11 mouse cellular contexts compared by ENCODE assay signal in the genomic region with DNA sequence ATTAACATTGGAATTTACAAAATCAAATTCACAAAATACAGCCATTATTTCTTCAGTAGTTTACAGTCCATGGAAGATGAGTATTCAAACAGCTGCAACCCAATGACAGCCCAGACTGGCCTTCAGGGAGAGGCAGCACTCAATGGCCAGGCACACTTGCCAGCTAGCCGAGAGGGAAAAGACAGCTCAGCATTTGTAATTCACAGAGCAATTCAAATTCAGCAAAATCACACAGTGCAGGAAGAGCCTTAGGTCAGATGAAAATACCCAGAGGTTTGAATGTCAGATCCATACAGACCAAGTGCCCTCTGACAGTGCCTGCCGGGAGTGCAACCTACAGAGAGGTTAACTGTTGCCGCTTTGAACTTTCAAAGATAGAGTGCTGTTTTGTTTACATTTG.
DNase-seq lines count a peak whose midpoint lies in the region; ATAC-seq lines count a peak whose summit lies in the region.
"Had no signal": no experiment of that assay in that cellular context is flagged by ENCODE, and none has a peak within 500 bp of the region (broad histone marks: within the 10 kb centered on the region; RNA-seq: fewer than 3 reads in every experiment).

No protein-coding gene starts in this region.

- 59% methylated on average over 3 of the region's 3 CpGs for WGBS in midbrain, embryonic 13.5 days

- peaks cover 37% of the 10 kb centered on the region for H3K4me1 ChIP-seq in midbrain, embryonic 13.5 days (replicated peaks)

- H3K27ac ChIP-seq in midbrain, embryonic 13.5 days = no peak overlapping the region
- H3K27ac ChIP-seq: limb, embryonic 12.5 days had no signal

- H3K4me2 ChIP-seq in midbrain, embryonic 13.5 days (replicated peaks) = no peak overlapping the region
- H3K4me2 ChIP-seq: limb, embryonic 12.5 days had no signal

- no peaks in the 10 kb centered on the region for H3K9me3 ChIP-seq in midbrain, embryonic 13.5 days
- H3K9me3 ChIP-seq: limb, embryonic 12.5 days had no signal

- peak; percentile 44 for DNase-seq in adrenal gland, postnatal 10 days
- no peak for DNase-seq in adrenal gland, adult 18-20 months (ENCODE audit: low spot score in 2 of 2)
- peak; percentile 18 for DNase-seq in layer of hippocampus, adult 9-11 months
- no peak for DNase-seq in layer of hippocampus, adult 11-12 months (ENCODE audit: low spot score)
- DNase-seq in adipocyte (ENCODE audit: low spot score) = peak; percentile 33
- peak; percentile 31 for DNase-seq in heart, postnatal 4 days
- no peak for DNase-seq in right cerebral cortex, adult 2 months (ENCODE audit: low spot score in 2 of 2)
- DNase-seq: cerebellum, adult 9-11 months; midbrain, embryonic 14.5 days had no signal

- ATAC-seq in midbrain, embryonic 13.5 days = no peak

- no peak overlapping the region for H3K9ac ChIP-seq in midbrain, embryonic 13.5 days (replicated peaks)
- H3K9ac ChIP-seq: limb, embryonic 12.5 days had no signal

- no peaks in the 10 kb centered on the region for H3K36me3 ChIP-seq in midbrain, embryonic 13.5 days
- H3K36me3 ChIP-seq: limb, embryonic 12.5 days had no signal

- H3K27me3 ChIP-seq in midbrain, embryonic 13.5 days = no peaks in the 10 kb centered on the region
- H3K27me3 ChIP-seq: limb, embryonic 12.5 days had no signal

- no peak overlapping the region for H3K4me3 ChIP-seq in midbrain, embryonic 13.5 days (replicated peaks)
- H3K4me3 ChIP-seq: limb, embryonic 12.5 days had no signal

Comparison
In these comparisons a context has a peak if more than half of its experiments do, and no peak if none do; other contexts are left out.
1. DNase-seq: peak in adrenal gland, postnatal 10 days (single experiment), layer of hippocampus, adult 9-11 months (single experiment), adipocyte (single experiment) and heart, postnatal 4 days (single experiment); none in adrenal gland, adult 18-20 months (0 of 2), layer of hippocampus, adult 11-12 months (single experiment) and right cerebral cortex, adult 2 months (0 of 2).